Mouse (Mus musculus): ENCODE results near the gene Ankrd13c. TPM values are rescaled to one million over a fixed set of nuclear protein-coding genes. Genes with fewer than 3 reads are reported as not detected.
"Not testable (repeated sequence)": the region's sequence is repeated elsewhere in the genome, so short reads cannot be mapped to it uniquely, and the experiment has no call there.

The Ankrd13c gene
- total RNA-seq (2021): 10 to 100 TPM; 26.6 to 30.8 TPM
- long read RNA-seq, experiment 1, transcript Ankrd13c-201 (13 exons, 3,903 nt): major isoform, 21 of 24 reads
- long read RNA-seq, experiment 1, partial matches to known transcripts: 1 of 24 reads
- long read RNA-seq, experiment 1, other reads (novel, unspliced or antisense): 2 of 24 reads
- long read RNA-seq, experiment 2, transcript Ankrd13c-201 (13 exons, 3,903 nt): major isoform, 32 of 37 reads
- long read RNA-seq, experiment 2, partial matches to known transcripts: 1 of 37 reads
- long read RNA-seq, experiment 2, other reads (novel, unspliced or antisense): 3 of 37 reads

GRCm38 (mm10) chr3:157946843-157947358 is at the start of gene Ankrd13c:
TSS of gene Ankrd13c (plus strand) at chr3:157947239.
- intact Hi-C loops (cut with DNase I; ENCODE audit: low total_unique reads): loop anchor here (5.0 kb wide), 1 partner anchor 90 kb away; the partner anchor contains the start of genes Lrrc40 and Srsf11
- DNase-seq: peak; percentile 92

GRCm38 (mm10) chr3:157897645-157898044 is 49.4 kb upstream of the Ankrd13c start:
- DNase-seq: no peak
- intact Hi-C loops (cut with DNase I; ENCODE audit: low total_unique reads): no loop called here

- no peak for DNase-seq
- intact Hi-C loops (cut with DNase I; ENCODE audit: low total_unique reads): no loop called here
Measured at GRCm38 (mm10) chr3:157899986-157900385, 47.1 kb upstream of the Ankrd13c start.

- DNase-seq: no peak
- intact Hi-C loops (cut with DNase I; ENCODE audit: low total_unique reads): no loop called here
Measured at GRCm38 (mm10) chr3:157901721-157902120, 45.3 kb upstream of the Ankrd13c start.

- no peak for DNase-seq
- intact Hi-C loops (cut with DNase I; ENCODE audit: low total_unique reads): no loop called here
Measured at GRCm38 (mm10) chr3:157908166-157908565, 38.9 kb upstream of the Ankrd13c start.

- DNase-seq: no peak
- intact Hi-C loops (cut with DNase I; ENCODE audit: low total_unique reads): no loop called here
Measured at GRCm38 (mm10) chr3:157910262-157910661, 36.8 kb upstream of the Ankrd13c start.

GRCm38 (mm10) chr3:157912155-157912554 is 34.9 kb upstream of the Ankrd13c start:
- intact Hi-C loops (cut with DNase I; ENCODE audit: low total_unique reads): no loop called here
- no peak for DNase-seq

GRCm38 (mm10) chr3:157916336-157916735 is 30.7 kb upstream of the Ankrd13c start:
- intact Hi-C loops (cut with DNase I; ENCODE audit: low total_unique reads): no loop called here
- no peak for DNase-seq

- no peak for DNase-seq
- intact Hi-C loops (cut with DNase I; ENCODE audit: low total_unique reads): no loop called here
Measured at GRCm38 (mm10) chr3:157921376-157921775, 25.7 kb upstream of the Ankrd13c start.

- DNase-seq: no peak
- intact Hi-C loops (cut with DNase I; ENCODE audit: low total_unique reads): no loop called here
Measured at GRCm38 (mm10) chr3:157923268-157923835, 23.7 kb upstream of the Ankrd13c start.

GRCm38 (mm10) chr3:157924692-157925328 is 22.2 kb upstream of the Ankrd13c start, which contains the start of gene Cth:
TSS of gene Cth (minus strand) at chr3:157925077.
- intact Hi-C loops (cut with DNase I; ENCODE audit: low total_unique reads): no loop called here
- DNase-seq: peak; percentile 88

- DNase-seq: no peak
Measured at GRCm38 (mm10) chr3:157925706-157926510, 21.1 kb upstream of the Ankrd13c start.

GRCm38 (mm10) chr3:157926761-157927160 is 20.3 kb upstream of the Ankrd13c start:
- intact Hi-C loops (cut with DNase I; ENCODE audit: low total_unique reads): no loop called here
- DNase-seq: no peak

More at GRCm38 (mm10) chr3:157925706-157926510, 21.1 kb upstream of the Ankrd13c start:
- intact Hi-C loops (cut with DNase I; ENCODE audit: low total_unique reads): no loop called here

GRCm38 (mm10) chr3:157928731-157929130 is 18.3 kb upstream of the Ankrd13c start:
- intact Hi-C loops (cut with DNase I; ENCODE audit: low total_unique reads): no loop called here

GRCm38 (mm10) chr3:157929417-157929816 is 17.6 kb upstream of the Ankrd13c start:
- intact Hi-C loops (cut with DNase I; ENCODE audit: low total_unique reads): no loop called here
- DNase-seq: no peak

More at GRCm38 (mm10) chr3:157928731-157929130, 18.3 kb upstream of the Ankrd13c start:
- no peak for DNase-seq

GRCm38 (mm10) chr3:157931592-157931991 is 15.4 kb upstream of the Ankrd13c start:
- intact Hi-C loops (cut with DNase I; ENCODE audit: low total_unique reads): no loop called here

GRCm38 (mm10) chr3:157932074-157932473 is 15.0 kb upstream of the Ankrd13c start:
- no peak for DNase-seq
- intact Hi-C loops (cut with DNase I; ENCODE audit: low total_unique reads): no loop called here

More at GRCm38 (mm10) chr3:157931592-157931991, 15.4 kb upstream of the Ankrd13c start:
- no peak for DNase-seq

GRCm38 (mm10) chr3:157933223-157933622 is 13.8 kb upstream of the Ankrd13c start:
- intact Hi-C loops (cut with DNase I; ENCODE audit: low total_unique reads); DNase-seq: not testable (repeated sequence)

GRCm38 (mm10) chr3:157934301-157934823 is 12.7 kb upstream of the Ankrd13c start:
- intact Hi-C loops (cut with DNase I; ENCODE audit: low total_unique reads): no loop called here

More at GRCm38 (mm10) chr3:157934301-157934823, 12.7 kb upstream of the Ankrd13c start:
- no peak for DNase-seq
